Mouse (Mus musculus) spleen, adult 2 months (tissue): Measurements from ENCODE around the gene Ntf3.

Experiments
- CTCF ChIP-seq: fragments of 200-500 bp; IDR thresholded peaks from 2 replicates; pipeline ENCODE4 v1.5.1; 2011; ENCODE audit warnings: mild to moderate bottlenecking, inconsistent platforms; ENCODE audit not compliant: insufficient read depth, insufficient read length, insufficient replicate concordance; ENCODE audit errors: extremely low read depth
- POLR2A ChIP-seq: fragments of 200-500 bp; IDR thresholded peaks from 2 replicates; pipeline ENCODE4 v1.6.1; 2011; ENCODE audit warnings: low read depth, low read length, inconsistent platforms

DNA sequence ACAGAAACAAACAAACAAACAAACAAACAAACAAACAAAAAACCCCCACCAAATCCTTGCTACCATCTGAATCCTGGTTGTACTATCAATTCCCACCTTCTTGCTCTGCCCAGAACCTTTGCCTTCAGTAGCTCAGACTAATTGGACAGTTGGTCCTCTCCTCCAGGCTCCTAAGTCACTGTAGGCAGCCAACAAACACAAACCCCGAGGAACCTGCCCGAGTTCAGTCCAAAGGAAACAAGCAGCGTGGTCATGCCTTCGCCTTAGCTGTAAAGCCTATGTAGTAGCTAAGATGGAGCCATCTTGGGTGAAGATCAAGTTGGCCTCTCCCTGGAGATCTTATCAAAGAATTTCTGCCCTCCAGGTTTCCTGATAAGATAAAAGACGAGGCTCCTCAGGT is 113.6 kb downstream of the Ntf3 start:
- TF ChIP-seq CTCF (no peak), POLR2A (no peak)
